In the genomic region with DNA sequence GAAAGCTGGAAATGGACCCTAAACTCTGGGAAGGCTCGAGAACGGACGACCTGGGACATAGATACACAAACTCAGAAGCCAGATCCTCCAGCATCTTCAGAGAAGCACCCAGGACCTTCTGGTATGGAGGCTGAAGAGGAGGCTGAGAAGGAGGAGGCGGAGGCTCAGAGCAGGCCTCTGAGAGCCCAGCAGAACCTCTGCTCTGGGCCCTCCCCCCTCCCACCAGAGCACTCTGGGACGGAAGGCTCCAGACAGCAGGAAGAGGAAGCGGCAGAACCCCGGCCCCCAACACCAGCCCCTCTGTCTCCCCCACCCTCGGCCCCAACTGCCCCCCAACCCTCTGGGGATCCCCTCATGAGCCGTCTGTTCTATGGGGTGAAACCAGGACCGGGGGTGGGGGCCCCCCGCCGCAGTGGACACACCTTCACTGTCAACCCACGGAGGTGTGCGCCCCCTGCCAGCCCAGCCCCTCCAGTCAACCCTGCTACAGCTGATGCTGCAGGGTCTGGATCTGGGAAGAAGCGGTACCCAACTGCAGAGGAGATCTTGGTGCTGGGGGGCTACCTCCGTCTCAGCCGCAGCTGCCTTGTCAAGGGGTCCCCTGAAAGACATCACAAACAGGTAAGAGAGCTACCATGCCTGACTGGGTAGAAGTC, we compare ENCODE assay signal across 8 mouse cellular contexts. TPM values are rescaled to one million over a fixed set of nuclear protein-coding genes. Genes with fewer than 3 reads are reported as not detected.
DNase-seq lines count a peak whose midpoint lies in the region; ATAC-seq and TF ChIP-seq lines count a peak whose summit lies in the region.

No protein-coding gene starts in this region.

- H3K9ac ChIP-seq in CH12.LX (ENCODE audit: insufficient read depth, low read depth) = peak overlapping the region; percentile 69
- peak overlapping the region; percentile 89 for H3K9ac ChIP-seq in forebrain, embryonic 15.5 days (replicated peaks)
- peak overlapping the region; percentile 77 for H3K9ac ChIP-seq in intestine, embryonic 16.5 days (ENCODE audit: low read depth, low read length)

- H3K4me3 ChIP-seq in CH12.LX (replicated peaks in 1 of 3; ENCODE audit: low read depth in 2 of 3, low read length in 2 of 3, poor library complexity in 1 of 3) = peak overlapping the region; percentile 63 to 99 (median 74)
- peak overlapping the region; percentile 64 for H3K4me3 ChIP-seq in forebrain, embryonic 15.5 days
- H3K4me3 ChIP-seq in intestine, embryonic 16.5 days (ENCODE audit: low read length) = peak overlapping the region; percentile 62

- peak overlapping the region; percentile 83 for H3K27ac ChIP-seq in CH12.LX (ENCODE audit: insufficient read depth, low read depth)
- H3K27ac ChIP-seq in forebrain, embryonic 15.5 days (replicated peaks) = peak overlapping the region; percentile 97
- peak overlapping the region; percentile 89 for H3K27ac ChIP-seq in intestine, embryonic 16.5 days (ENCODE audit: low read length)

- peaks cover 4% of the 10 kb centered on the region for H3K9me3 ChIP-seq in CH12.LX (replicated peaks; ENCODE audit: low read length)
- H3K9me3 ChIP-seq in forebrain, embryonic 15.5 days = no peaks in the 10 kb centered on the region
- H3K9me3 ChIP-seq in intestine, embryonic 16.5 days (ENCODE audit: control insufficient read depth, low read length) = 0 out of 2 replicates have a peak, but pooled peaks cover 4% of the 10 kb centered on the region

- H3K36me3 ChIP-seq in CH12.LX (replicated peaks in 1 of 2; ENCODE audit: control insufficient read depth in 1 of 2, insufficient read depth in 1 of 2, low read length in 1 of 2) = peaks cover 0 to 16% of the 10 kb centered on the region in 2 experiments
- H3K36me3 ChIP-seq in forebrain, embryonic 15.5 days = peaks cover 5% of the 10 kb centered on the region
- no peaks in the 10 kb centered on the region; the same call in 1 of the 2 replicates for H3K36me3 ChIP-seq in intestine, embryonic 16.5 days (ENCODE audit: control insufficient read depth, insufficient read depth, low read length)

- dilution Hi-C loops in CH12.LX (cut with MboI; ENCODE audit: extremely low pct_ligation_motif_present, extremely low pct_unique_long_range_greater_than_20kb, low sequenced_read_pairs) = no loop called here

- peaks cover 0 to 25% of the 10 kb centered on the region in 2 experiments; a peak in 2 of 4 replicates for H3K4me1 ChIP-seq in CH12.LX (ENCODE audit: control insufficient read depth in 1 of 2, insufficient read depth in 2 of 2)
- peaks cover 75% of the 10 kb centered on the region for H3K4me1 ChIP-seq in forebrain, embryonic 15.5 days
- peaks cover 31% of the 10 kb centered on the region for H3K4me1 ChIP-seq in intestine, embryonic 16.5 days (ENCODE audit: control insufficient read depth, insufficient read depth, low read length)

- no peaks in the 10 kb centered on the region for H3K27me3 ChIP-seq in CH12.LX (replicated peaks)
- no peaks in the 10 kb centered on the region for H3K27me3 ChIP-seq in forebrain, embryonic 15.5 days
- no peaks in the 10 kb centered on the region for H3K27me3 ChIP-seq in intestine, embryonic 16.5 days (replicated peaks; ENCODE audit: control insufficient read depth, insufficient read depth, low read length)

- TF ChIP-seq POLR2A in CH12.LX (IDR thresholded peaks at IDR 0.05; ENCODE audit: low read depth, low read length) = peak; percentile 56

- peaks cover 47% of the 10 kb centered on the region for H3K79me2 ChIP-seq in CH12.LX (replicated peaks; ENCODE audit: control insufficient read depth, extremely low read depth, insufficient read depth, poor library complexity, severe bottlenecking)

- peak in 1 of 2 experiments; percentile 27; a peak in 2 of 4 replicates for TF ChIP-seq CTCF in CH12.LX (conservative IDR thresholded peaks at IDR 0.05 in 1 of 2, IDR thresholded peaks at IDR 0.05 in 1 of 2; ENCODE audit: low read depth in 2 of 2, low read length in 2 of 2)

- in situ Hi-C loops in CH12.LX (cut with MboI; ENCODE audit: low pct_ligation_motif_present, low pct_unique_long_range_greater_than_20kb, low sequenced_read_pairs) = loop anchor here (10.0 kb wide), 1 partner anchor 133 kb away; no protein-coding TSS in a partner anchor

- TF ChIP-seq EP300 in CH12.LX (IDR thresholded peaks at IDR 0.05; ENCODE audit: low read length) = no peak

- WGBS in forebrain, embryonic 15.5 days = 33% methylated on average over 17 of the region's 17 CpGs
- WGBS in intestine, embryonic 16.5 days = 32% methylated on average over 15 of the region's 17 CpGs

- peak overlapping the region; percentile 91 for H3K4me2 ChIP-seq in CH12.LX (ENCODE audit: insufficient read depth, low read depth, poor library complexity, severe bottlenecking)
- peak overlapping the region; percentile 76 for H3K4me2 ChIP-seq in forebrain, embryonic 15.5 days (replicated peaks)
- H3K4me2 ChIP-seq in intestine, embryonic 16.5 days (ENCODE audit: low read depth, low read length) = peak overlapping the region; percentile 81

- ATAC-seq in forebrain, embryonic 15.5 days (replicated peaks) = no peak
- ATAC-seq in intestine, embryonic 16.5 days = no peak

- no peak for TF ChIP-seq RAD21 in CH12.LX (IDR thresholded peaks at IDR 0.05; ENCODE audit: low read depth, low read length)

- DNase-seq in 416B (ENCODE audit: low read depth) (peak; percentile 70), CH12.LX (ENCODE audit: extremely low read depth) (peak; percentile 68)
- DNase-seq in lung, postnatal 10 days = peak; percentile 62
- peak; percentile 49 to 73 for DNase-seq in spleen, postnatal 4 days (ENCODE audit: low spot score in 2 of 2)
- no peak for DNase-seq in layer of hippocampus, adult 18-20 months (ENCODE audit: low spot score in 2 of 2)
- DNase-seq in urinary bladder, postnatal 10 days (ENCODE audit: low spot score) = no peak

TF ChIP-seq in CH12.LX, 34 proteins besides CTCF, POLR2A, EP300 and RAD21 (continues in another document):
- TF ChIP-seq HCFC1 (IDR thresholded peaks at IDR 0.05; ENCODE audit: low read depth, low read length) (peak; percentile 59), MAZ (IDR thresholded peaks at IDR 0.05; ENCODE audit: low read depth, low read length) (peak; percentile 15; the same call in 1 of the 2 replicates), E2F4 (IDR thresholded peaks at IDR 0.05; ENCODE audit: insufficient replicate concordance, low read depth, low read length) (no peak), ZMIZ1 (IDR thresholded peaks at IDR 0.05; ENCODE audit: low read depth, low read length) (0 out of 2 replicates have a peak, but pooled peaks have one; percentile 21), USF2 (conservative IDR thresholded peaks at IDR 0.05; ENCODE audit: low read depth, low read length) (no peak), POLR2AphosphoS2 (IDR thresholded peaks at IDR 0.05; ENCODE audit: low read depth, low read length) (no peak), CHD1 (IDR thresholded peaks at IDR 0.05; ENCODE audit: low read depth, low read length) (no peak), PAX5 (IDR thresholded peaks at IDR 0.05; ENCODE audit: low read length) (no peak), TCF12 (IDR thresholded peaks at IDR 0.05; ENCODE audit: low read depth, low read length) (no peak; the same call in 1 of the 2 replicates), UBTF (IDR thresholded peaks at IDR 0.05; ENCODE audit: low read depth, low read length) (no peak), MAFK (IDR thresholded peaks at IDR 0.05; ENCODE audit: insufficient replicate concordance, low read length) (no peak), MXI1 (IDR thresholded peaks at IDR 0.05; ENCODE audit: low read depth, low read length) (peak; percentile 47; the same call in 1 of the 2 replicates), IRF4 (IDR thresholded peaks at IDR 0.05; ENCODE audit: low read depth, low read length) (no peak), ZC3H11A (IDR thresholded peaks at IDR 0.05; ENCODE audit: low read depth, low read length) (no peak), MYC (IDR thresholded peaks at IDR 0.05; ENCODE audit: low read depth, low read length) (no peak)

RNA-seq across cellular contexts. Expression of a gene that starts 2.9 kb away (rescaled TPM):
- total RNA-seq in CH12.LX (2012; rRNA removed) (20.5 and 21.4 TPM in 2 replicates), CH12.LX (2014; rRNA removed) (7.5 and 8.5 TPM in 2 replicates)
- polyA plus RNA-seq in CH12.LX (2012; ENCODE audit: insufficient read length, low read depth) = 48.9 and 50.1 TPM in 2 replicates
- 20.8 and 21.9 TPM in 2 replicates for polyA plus RNA-seq in forebrain, embryonic 15.5 days (2015; fragmentation: Nextera tagmentation; extraction: Ambion mirVana)
- polyA plus RNA-seq in intestine, embryonic 16.5 days (2015; fragmentation: Nextera tagmentation; extraction: Ambion mirVana) = 19.3 and 19.4 TPM in 2 replicates
- total RNA-seq in layer of hippocampus, adult 18-20 months (2021) = 1 to 10 TPM; 7.1 to 7.6 TPM

RNA-seq across cellular contexts. Expression of a gene that starts 7.2 kb away (rescaled TPM):
- 12.5 and 16.7 TPM in 2 replicates for total RNA-seq in CH12.LX (2012; rRNA removed)
- 10.0 and 12.1 TPM in 2 replicates for total RNA-seq in CH12.LX (2014; rRNA removed)
- 14.0 and 15.4 TPM in 2 replicates for polyA plus RNA-seq in CH12.LX (2012; ENCODE audit: insufficient read length, low read depth)
- polyA plus RNA-seq in forebrain, embryonic 15.5 days (2015; fragmentation: Nextera tagmentation; extraction: Ambion mirVana) = 24.5 and 28.3 TPM in 2 replicates
- 47.7 and 51.7 TPM in 2 replicates for polyA plus RNA-seq in intestine, embryonic 16.5 days (2015; fragmentation: Nextera tagmentation; extraction: Ambion mirVana)
- total RNA-seq in layer of hippocampus, adult 18-20 months (2021) = 1 to 10 TPM; 1.6 to 1.9 TPM

RNA-seq across cellular contexts. Expression of a gene that starts 11.3 kb away (rescaled TPM):
- total RNA-seq in CH12.LX (2012; rRNA removed) (75.3 and 81.0 TPM in 2 replicates), CH12.LX (2014; rRNA removed) (74.8 and 75.0 TPM in 2 replicates)
- 84.4 and 107 TPM in 2 replicates for polyA plus RNA-seq in CH12.LX (2012; ENCODE audit: insufficient read length, low read depth)
- 36.3 and 38.0 TPM in 2 replicates for polyA plus RNA-seq in forebrain, embryonic 15.5 days (2015; fragmentation: Nextera tagmentation; extraction: Ambion mirVana)
- polyA plus RNA-seq in intestine, embryonic 16.5 days (2015; fragmentation: Nextera tagmentation; extraction: Ambion mirVana) = 36.0 and 38.3 TPM in 2 replicates
- total RNA-seq in layer of hippocampus, adult 18-20 months (2021) = 10 to 100 TPM; 25.0 to 30.2 TPM

RNA-seq across cellular contexts. Expression of a gene that starts 27.0 kb away (rescaled TPM):
- total RNA-seq in CH12.LX (2012; rRNA removed) = 8.2 and 8.5 TPM in 2 replicates
- total RNA-seq in CH12.LX (2014; rRNA removed) = 2.4 and 3.3 TPM in 2 replicates
- polyA plus RNA-seq in CH12.LX (2012; ENCODE audit: insufficient read length, low read depth) = 14.4 and 15.7 TPM in 2 replicates
- polyA plus RNA-seq in forebrain, embryonic 15.5 days (2015; fragmentation: Nextera tagmentation; extraction: Ambion mirVana) = 11.7 TPM in 2 replicates
- polyA plus RNA-seq in intestine, embryonic 16.5 days (2015; fragmentation: Nextera tagmentation; extraction: Ambion mirVana) = 10.0 and 11.8 TPM in 2 replicates
- 10 to 100 TPM; 17.2 to 18.5 TPM for total RNA-seq in layer of hippocampus, adult 18-20 months (2021)

RNA-seq across cellular contexts. Expression of a gene that starts 28.9 kb away (rescaled TPM):
- total RNA-seq in CH12.LX (2012; rRNA removed) (7.1 and 8.7 TPM in 2 replicates), CH12.LX (2014; rRNA removed) (4.2 and 5.7 TPM in 2 replicates)
- 39.5 and 46.4 TPM in 2 replicates for polyA plus RNA-seq in CH12.LX (2012; ENCODE audit: insufficient read length, low read depth)
- polyA plus RNA-seq in forebrain, embryonic 15.5 days (2015; fragmentation: Nextera tagmentation; extraction: Ambion mirVana) = 37.9 and 41.5 TPM in 2 replicates
- 29.1 and 30.1 TPM in 2 replicates for polyA plus RNA-seq in intestine, embryonic 16.5 days (2015; fragmentation: Nextera tagmentation; extraction: Ambion mirVana)
- 10 to 100 TPM; 52.9 to 56.7 TPM for total RNA-seq in layer of hippocampus, adult 18-20 months (2021)

Comparison
In these comparisons a context has a peak if more than half of its experiments do, and no peak if none do; other contexts are left out.
1. DNase-seq: peak in 416B (single experiment), CH12.LX (single experiment), lung, postnatal 10 days (single experiment) and spleen, postnatal 4 days (2 of 2); none in layer of hippocampus, adult 18-20 months (0 of 2) and urinary bladder, postnatal 10 days (single experiment).
2. Peak in every context shown above with its lines, with median percentiles within 50 percentile points of each other: H3K27ac ChIP-seq, H3K4me2 ChIP-seq, H3K4me3 ChIP-seq and H3K9ac ChIP-seq.